Mouse (Mus musculus): ENCODE measurements around the gene Atp7b.

The Atp7b gene

DNA sequence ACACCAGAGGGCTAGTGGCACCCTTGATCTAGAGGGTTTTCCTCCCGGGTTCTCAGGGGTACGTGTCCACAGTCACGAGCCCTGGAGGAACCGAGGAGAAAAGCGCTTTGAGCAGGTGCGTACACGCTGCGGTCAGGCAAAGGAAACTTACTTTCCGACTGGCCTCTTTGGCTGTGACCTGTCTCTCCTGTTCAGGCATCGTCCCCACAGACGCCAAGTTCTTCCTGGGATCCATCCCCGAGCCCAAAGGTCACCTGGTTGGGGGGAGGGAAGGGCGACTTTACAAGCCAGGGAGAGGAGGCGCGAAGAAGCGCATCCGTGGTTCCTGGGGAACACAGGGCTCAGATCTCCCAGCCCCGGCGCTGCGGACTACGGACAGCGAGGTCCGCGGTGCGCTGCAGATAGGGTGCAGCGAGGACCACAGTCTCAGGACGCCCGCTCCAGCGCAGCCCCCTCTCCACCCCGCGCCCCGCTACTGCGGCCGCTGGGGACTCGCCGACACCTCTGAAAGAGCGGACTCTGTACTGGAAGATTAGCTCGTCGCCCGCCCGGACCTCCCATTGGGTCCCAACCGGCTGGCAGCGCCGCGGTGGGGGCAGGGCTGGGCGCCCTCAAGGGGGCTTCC lies at the start of gene Atp7b:
TSS of gene Atp7b (minus strand) at position 485 of the 625 bp plus-strand sequence.
- no peak for DNase-seq (ENCODE audit: low read depth, low spot score)

DNA sequence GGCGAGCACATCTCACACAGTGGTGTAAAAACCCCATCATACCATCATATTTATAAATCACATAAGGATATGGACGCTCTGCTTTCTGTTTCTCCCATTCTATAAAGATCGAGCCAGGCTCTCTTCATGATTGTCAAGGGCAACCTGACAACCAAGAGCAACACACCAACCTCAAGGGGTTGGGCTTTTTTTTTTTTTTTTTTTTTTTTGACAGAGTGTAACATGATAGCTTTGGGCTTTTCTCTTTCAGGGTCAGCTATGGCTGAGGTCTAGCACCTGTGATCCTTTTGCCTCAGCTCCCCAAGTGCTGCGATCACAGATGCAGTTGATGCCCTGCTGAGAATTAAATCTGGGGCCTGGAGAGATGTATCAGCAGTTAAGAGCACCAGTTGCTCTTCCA lies 46.9 kb upstream of the Atp7b start:
- DNase-seq (ENCODE audit: low read depth, low spot score) = no peak

DNA sequence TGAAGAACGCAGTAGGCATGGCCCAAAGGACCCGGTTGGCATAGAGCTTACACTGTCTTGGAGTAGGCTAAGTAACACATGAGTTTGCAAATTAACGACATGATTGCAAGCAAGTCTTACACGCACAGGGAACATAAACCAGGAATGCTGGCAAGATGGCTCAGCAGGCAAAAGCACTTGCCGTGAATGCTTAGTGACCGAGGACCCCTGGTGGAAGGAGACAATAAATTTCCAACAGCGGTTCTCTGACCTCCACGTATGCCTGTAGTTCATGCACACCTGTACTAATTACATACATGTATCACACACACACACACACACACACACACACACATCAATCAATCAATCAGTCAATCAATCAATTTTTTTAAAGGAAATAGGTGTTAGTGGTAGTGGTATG lies 31.5 kb upstream of the Atp7b start:
- peak; percentile 29 for DNase-seq (ENCODE audit: low read depth, low spot score)

DNA sequence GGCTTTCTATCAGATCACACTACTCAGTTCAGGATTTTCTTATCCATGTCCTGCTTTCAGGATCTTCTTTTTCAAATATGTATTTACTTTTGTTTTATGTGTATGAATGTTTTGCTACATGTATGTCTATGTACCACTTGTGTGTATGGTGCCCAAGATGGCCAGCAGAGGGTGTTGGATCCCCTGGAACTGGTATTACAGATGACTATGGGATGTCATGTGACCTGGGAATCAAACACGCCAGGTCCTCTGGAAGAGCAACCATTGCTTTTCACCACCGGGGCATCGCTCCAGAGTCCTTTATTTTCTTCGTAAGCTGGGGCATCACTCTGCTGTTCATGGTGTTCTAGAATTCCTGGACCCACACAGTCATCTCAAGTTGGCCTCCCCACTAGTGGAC lies 29.1 kb upstream of the Atp7b start:
- DNase-seq (ENCODE audit: low read depth, low spot score) = peak; percentile 5

DNA sequence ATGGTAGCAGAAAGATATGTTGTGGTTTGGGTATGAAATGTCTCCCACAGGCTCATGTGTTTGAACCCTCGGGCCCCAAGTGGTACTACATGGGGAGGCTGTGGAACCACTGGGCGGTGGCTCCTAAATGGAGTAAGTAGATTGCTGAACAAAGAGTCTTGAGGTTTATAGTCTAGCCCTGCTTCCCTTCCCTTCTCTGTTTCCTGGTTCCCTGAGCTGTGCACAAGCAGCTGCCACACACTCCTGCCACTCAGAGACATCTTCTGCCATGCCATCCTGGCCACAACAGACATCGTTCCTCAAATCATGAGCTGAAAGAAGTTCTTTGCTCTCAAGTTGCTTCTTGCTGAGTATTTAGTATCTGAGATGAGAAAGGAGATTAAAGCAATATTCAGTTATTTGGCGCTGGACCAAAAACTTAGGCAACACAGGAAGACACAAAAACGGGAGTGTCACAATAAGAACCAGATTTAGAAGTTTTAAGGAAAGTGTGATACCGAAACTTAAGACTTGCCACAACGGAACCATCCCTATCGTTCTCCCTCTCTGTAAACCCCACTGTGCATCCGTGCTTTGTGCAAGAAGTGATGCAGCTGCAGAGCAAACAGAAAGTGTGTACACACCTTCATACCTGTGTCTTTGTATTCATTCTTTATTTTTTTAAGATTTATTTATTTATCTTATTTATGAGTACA lies 19.4 kb upstream of the Atp7b start:
- DNase-seq (ENCODE audit: low read depth, low spot score) = no peak

DNA sequence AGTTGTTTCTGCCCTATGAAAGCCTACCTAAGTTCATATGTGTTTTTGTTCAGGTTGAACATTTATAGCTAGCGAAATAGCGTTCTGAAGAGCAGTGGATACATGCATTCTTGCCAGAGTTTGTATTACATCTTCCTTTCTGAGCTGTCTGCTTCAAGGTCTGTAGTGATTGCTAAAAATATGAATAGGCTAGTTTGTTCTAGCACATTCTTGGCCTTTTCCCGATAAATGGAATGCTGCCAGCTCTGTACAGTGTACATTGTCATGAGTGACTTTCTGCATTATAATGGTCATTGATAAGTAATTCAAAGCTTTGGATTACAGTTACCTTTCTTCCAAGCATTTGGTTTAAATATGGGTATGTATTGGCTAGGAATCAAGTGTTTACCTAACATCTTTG lies 1.0 kb upstream of the Atp7b start:
- peak; percentile 43 for DNase-seq (ENCODE audit: low read depth, low spot score)

DNA sequence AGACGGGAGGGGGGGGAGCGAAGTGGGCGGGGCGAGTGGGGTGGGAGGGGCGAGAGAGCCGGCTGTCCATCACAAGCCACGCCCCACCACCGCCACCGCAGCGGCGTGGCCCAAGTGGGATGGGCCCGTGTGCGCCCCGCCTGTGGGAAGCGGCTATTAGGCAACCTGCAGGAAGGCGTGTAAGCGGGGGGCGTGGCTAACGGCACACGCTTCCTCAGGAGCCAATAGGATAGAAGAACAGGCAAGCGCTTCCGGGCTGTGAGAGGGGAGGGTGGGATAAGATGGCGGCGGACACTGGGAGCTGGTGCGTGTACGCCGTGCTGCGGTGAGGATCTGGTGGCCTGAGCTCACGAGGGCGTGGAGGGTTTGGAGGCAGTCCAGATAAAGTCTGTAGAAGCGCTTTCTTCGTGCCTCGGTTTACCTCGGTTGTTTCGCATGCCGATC lies 363 bp upstream of the Atp7b start, which contains the start of gene Alg11:
TSS of gene Alg11 (plus strand) at position 276 of the 444 bp plus-strand sequence.
- DNase-seq (ENCODE audit: low read depth, low spot score) = peak; percentile 98

DNA sequence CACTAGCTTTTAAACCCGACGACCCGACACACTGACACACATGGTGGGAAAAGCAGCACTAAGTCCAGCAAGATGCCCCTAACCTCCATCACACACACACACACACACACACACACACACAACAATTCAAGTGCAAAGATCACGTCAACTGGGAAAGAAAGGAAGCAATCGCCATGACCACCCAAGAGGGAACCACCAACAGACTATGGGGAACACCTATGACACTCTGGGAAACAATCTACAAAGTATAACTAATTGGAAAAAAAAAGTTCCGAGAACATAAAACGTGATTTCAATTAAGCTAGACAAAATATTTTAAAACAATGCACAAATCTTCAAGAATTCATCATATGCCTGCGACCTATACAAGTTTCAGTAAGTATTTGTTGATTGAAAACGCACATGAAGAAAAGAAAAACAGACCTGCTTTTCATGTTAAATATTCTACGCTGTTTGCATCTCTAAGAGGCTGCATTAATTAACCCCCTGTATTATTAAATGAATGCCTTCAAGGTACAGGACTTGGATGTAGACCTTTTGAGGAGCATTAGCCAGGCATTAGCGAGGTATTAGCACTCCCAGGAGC lies 859 bp downstream of the Atp7b start:
- no peak for DNase-seq (ENCODE audit: low read depth, low spot score)

DNA sequence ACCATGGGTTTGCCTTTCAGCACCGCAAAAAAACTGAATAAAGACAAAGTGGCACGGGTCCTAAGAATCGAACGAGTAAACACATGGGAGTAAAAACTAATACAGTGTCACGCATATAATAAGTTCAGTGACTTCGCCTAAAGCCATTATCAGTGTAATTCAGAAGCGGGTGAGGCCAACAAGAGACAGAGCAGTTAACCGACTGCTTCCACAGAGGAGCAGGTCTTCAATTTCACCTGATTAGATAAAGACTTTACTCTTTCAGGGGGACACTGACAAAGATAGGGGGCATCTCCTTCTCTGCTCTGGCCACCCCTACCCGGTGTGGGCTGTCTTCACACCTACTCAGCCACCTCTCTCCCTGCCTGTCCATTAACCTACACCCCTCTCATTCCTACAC lies 1.7 kb downstream of the Atp7b start:
- no peak for DNase-seq (ENCODE audit: low read depth, low spot score)

DNA sequence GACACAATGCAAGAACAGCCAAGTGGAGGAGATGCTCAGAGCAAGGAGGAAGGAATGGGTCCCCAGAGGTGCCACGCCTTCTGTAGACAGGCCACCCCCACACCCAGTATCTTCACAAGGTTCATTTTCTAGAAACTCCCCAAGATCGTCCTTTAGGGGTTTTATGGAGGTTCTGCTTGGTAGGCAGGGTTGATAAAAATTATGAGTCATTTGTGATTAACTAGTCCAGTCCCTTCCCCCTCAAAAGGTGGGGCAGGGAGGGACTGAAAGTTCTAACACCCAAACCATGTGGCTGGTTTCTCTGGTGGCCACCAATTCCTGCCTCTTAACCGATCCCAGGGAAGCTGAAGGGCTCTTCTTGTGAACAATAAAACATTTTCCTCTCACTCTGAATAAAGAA lies 3.3 kb downstream of the Atp7b start:
- no peak for DNase-seq (ENCODE audit: low read depth, low spot score)

DNA sequence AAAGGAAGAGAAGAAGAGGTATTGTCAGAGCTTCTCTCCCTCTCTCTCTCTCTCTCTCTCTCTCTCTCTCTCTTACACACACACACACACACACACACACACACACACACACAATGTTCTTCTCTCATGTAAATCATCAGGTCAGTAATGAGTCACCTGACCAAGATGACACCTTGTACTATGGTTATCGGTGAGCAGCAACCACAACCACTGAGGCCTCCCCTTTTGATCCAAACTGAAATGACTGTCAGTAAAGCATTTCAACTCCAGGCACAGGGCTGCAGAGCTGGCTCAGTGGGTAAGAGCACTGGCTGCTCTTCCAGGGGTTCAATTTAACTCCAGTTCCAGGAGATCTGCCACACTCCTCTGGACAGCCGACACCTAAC lies 4.6 kb downstream of the Atp7b start:
- DNase-seq (ENCODE audit: low read depth, low spot score) = no peak

DNA sequence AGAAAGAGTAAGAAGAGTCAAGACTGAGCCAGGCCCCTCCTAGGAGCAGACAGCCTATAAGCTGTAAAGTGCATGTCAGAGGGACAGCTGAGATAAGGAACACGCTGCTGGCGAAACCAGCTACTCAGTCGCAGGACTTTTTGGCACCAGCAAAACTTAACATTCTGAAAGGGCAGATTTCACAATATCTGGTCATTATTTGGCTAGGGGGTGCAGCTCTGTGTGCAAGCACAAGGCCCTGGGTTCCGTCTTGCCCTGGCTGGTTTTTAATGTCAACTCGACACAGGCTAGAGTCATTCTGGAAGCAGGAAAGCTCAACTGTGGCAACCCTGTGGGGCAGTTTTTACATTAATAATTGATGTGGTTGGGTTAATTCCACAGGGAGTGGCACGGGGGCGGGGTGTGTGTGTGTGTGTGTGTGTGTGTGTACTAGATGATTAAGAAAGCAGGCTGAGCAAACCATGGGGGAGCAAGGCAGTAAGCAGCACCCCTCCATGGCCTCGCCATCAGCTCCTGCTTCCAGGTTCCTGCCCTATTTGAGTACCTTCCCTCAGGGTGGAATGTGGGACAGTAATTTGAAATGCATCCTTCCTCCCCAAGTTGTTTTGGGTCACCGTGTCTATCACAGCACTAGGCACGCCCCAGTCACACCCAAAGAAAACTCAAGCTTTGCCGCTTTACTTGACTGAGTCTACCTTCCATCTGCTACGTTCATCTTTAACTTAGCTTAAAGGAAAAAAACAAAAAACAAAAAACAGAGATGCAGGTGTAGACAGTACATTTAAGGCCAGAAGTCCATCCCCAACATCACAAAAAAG lies 5.2 kb downstream of the Atp7b start:
- DNase-seq (ENCODE audit: low read depth, low spot score) = no peak

DNA sequence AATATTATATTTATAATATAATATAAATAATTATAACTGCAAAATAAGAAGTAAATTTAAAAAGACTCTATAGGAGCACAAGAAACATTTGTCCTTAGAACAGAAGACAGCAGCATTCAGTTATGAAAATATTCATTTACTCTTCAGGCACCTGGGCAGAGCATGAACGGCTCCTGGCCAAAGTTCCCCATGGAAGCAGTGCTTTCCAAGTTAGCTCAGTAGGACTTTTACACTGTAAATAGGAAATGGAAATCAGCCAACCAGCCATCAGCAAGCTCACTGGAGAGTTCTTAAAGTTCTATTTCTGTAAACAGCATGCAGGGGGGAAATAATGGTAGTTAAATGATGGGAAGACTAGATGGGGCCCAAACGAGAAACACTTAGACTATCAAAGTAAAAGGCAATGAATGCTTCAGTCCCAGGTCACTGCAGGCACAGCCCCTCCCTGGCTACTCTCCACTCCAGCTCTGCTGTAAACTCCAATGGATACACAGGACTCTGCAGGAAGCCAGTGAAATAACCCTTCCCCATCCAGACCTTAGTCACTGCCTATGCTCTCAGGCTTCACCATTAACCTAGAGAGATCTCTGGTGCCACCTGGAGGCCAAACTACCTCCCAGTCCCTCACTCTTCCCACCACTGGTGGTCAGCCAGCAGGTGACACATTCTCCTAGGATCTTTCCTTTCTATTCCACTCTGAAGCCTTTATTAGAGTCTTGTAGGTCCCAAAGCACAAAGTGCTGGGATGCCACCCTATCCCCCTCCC lies 12.2 kb downstream of the Atp7b start:
- peak; percentile 66 for DNase-seq (ENCODE audit: low read depth, low spot score)

DNA sequence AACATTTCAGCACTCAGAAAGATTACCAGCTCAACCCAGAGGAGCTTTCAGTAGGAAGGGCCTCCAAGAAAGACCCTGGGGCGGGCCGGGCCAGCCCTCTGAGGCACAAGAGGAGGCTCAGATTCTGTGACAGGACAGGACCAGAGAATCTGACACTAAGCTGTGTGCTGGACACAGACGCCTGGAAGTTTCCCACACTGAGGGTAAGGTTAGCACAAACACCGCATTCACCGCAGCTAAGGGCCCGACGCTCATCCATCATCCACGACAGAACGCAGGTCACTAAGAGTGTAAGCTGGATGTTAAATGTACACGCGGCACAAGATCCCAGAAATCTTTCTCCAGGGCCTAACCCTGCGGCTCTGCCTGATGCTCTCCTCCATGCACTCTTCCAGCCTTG lies 16.4 kb downstream of the Atp7b start:
- DNase-seq (ENCODE audit: low read depth, low spot score) = no peak

DNA sequence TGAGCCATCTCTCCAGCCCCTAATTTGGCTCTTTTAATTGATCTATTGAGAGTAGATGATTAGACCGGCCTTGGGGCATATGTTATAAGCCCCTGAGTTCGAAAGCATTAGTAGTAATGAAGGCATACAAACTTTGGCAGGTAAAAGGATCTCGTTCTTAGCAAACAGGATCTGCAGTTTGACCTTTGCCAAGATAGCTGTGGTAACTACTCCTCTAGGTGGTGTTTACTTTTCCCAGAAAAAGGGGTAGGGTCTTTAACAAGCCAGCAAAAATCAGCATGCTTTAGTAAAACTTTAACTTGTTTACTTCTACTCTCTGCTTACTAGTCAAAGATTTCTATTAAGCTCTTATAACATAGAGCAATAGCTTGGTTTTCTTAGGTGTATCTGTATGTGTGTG lies 17.6 kb downstream of the Atp7b start:
- DNase-seq (ENCODE audit: low read depth, low spot score) = no peak

DNA sequence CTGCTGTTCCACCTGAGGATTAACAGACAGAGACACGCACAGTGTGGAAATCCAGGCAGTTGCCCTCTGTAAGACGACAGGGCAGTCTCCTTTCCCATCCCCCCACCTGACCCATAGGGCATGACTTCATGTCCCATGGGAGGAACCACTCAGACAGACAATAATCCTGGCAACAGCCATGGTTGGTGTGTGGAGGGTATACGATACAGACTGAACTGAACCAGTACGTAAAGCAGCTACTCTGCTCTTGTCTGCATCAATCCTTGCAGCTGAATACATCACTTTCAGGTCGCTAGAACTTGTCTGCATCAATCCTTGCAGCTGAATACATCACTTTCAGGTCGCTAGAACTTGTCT lies 20.0 kb downstream of the Atp7b start:
- DNase-seq (ENCODE audit: low read depth, low spot score) = no peak

DNA sequence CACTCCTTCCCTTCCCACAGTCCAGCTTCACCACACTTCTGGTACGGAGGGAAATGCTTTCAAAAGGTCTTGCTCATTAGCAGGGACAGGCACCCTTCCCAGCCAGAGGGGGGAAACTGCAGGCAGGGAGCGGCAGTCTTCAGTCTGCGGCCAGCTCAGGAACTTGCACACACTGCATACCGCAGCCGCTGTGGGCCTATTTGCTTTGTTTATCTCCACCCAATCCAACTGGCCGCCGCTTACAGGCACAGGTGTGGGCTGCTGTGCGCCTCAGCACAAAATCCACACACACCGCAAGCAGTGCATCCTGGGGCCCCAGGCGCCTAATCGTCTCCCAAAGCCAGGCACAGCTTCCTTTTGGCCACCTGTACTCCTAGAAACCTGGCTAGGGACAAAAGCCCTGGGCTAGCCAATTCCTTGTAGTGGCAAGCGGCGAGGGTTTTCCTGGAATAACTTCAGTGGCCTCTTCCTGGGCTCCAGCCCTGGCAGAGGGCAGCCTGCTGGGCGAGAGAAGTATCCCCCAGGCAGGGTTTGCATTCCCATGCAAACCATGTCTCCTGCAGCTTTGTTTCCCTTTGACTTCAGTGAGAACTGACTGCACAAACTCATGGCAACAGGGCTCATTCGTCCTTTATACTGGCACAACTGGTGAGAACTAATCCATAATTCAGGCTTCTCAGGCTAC lies 20.5 kb downstream of the Atp7b start:
- no peak for DNase-seq (ENCODE audit: low read depth, low spot score)

DNA sequence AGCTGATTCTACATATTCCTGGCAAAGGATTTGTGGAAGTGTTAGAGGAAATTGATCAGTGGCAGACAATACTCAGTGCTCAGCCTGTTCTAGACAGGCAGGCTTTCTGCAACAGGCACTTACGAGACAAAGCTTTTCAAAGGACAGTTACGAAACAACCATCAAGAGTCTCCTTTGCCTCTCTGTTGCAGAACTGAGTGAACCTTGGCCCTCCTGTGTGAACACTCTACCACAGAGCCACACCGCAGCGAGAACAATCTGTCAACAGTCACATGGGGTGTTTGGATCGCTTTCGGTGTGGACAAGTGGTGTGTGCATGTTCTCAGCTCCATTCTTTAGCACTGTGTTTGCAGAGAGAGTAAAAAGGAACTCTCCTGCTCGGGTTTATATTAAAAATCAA lies 23.1 kb downstream of the Atp7b start:
- DNase-seq (ENCODE audit: low read depth, low spot score) = no peak

DNA sequence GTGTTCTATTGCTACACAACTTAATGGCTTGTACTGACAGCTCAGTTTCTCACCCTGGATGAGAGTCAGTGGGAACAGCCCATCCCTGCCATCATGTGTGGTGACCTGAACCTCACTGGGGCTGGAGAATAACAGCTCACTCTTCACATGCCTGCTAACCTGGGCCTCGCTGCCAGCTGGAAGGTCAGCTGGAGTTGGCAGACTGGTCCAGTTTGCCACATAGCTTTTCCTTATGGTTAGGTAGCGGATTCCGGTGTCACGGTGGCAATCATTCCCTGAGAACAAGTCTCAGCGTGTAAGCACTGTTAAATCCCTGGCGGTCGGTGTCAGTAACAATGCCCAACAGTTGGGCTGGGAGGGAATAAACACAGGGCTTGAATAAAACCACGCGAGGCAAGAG lies 24.0 kb downstream of the Atp7b start:
- DNase-seq (ENCODE audit: low read depth, low spot score) = no peak

DNA sequence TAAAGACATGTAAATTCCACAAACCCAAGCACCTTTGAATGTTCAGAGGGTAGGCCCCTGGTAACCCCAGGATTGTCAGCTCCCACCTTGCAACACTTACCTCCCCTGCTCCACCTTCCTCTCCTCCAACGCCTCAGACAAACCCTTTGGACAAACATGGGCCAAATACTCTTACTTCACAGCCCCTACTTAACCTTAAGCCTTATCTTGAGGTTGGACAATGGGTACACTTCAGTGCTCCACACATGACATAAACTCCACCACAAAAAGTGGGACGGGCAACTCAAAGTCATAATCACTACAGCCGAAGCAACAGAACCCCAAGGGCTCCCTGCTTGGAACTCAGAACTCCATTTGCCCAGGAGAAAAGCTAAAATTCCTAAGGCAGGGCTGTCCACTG lies 29.1 kb downstream of the Atp7b start:
- DNase-seq (ENCODE audit: low read depth, low spot score) = no peak

DNA sequence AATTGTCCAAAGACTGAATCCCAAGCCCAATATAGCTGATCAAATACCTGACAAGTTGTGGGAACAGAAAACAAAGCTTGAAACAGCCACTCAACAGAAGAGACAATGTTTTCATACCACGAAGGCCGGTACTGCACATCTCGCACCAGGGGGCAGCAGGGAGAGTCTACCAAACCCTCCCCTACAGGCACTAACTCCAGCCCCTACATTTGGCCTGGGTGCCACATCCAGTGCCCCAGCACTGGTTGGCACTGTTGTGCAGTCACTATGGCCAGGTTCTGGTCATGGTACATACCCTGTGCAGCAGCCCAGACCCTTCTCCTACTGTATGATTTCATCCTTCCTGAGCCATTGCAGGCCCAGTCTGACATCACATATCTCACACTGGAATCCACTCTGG lies 31.1 kb downstream of the Atp7b start:
- no peak for DNase-seq (ENCODE audit: low read depth, low spot score)
